Mouse (Mus musculus) midbrain, embryonic 15.5 days (tissue): Measurements from ENCODE around the gene Colq. TPM values are rescaled to one million over a fixed set of nuclear protein-coding genes. Genes with fewer than 3 reads are reported as not detected.

Source experiments
- ATAC-seq: fragments of 200-750 bp; cut with Nextera tagmentation; replicated peaks from 2 replicates; pipeline ENCODE4 v1.8.0; 2017; ENCODE audit warnings: moderate TSS enrichment
- H3K27ac ChIP-seq: fragments of 300-500 bp; sonication (generic); 2 replicates; pipeline ENCODE4 v1.5.1; 2015; ENCODE audit warnings: mild to moderate bottlenecking, inconsistent platforms
- H3K27me3 ChIP-seq: fragments of 300-500 bp; sonication (generic); replicated peaks from 2 replicates; pipeline ENCODE4 v1.6.1; 2015; ENCODE audit warnings: inconsistent platforms
- H3K36me3 ChIP-seq: fragments of 300-500 bp; sonication (generic); replicated peaks from 2 replicates; pipeline ENCODE4 v1.6.1; 2015; ENCODE audit warnings: inconsistent platforms
- H3K4me1 ChIP-seq: fragments of 300-500 bp; sonication (generic); 2 replicates; pipeline ENCODE4 v1.6.1; 2015; ENCODE audit warnings: inconsistent platforms
- H3K4me2 ChIP-seq: fragments of 300-500 bp; sonication (generic); 2 replicates; pipeline ENCODE4 v1.6.1; 2015; ENCODE audit warnings: inconsistent platforms, mild to moderate bottlenecking, moderate library complexity
- H3K4me3 ChIP-seq: fragments of 300-500 bp; sonication (generic); 2 replicates; pipeline ENCODE4 v1.5.1; 2015; ENCODE audit warnings: mild to moderate bottlenecking, inconsistent platforms
- H3K9ac ChIP-seq: fragments of 300-500 bp; sonication (generic); 2 replicates; pipeline ENCODE4 v1.6.1; 2015; ENCODE audit warnings: mild to moderate bottlenecking, inconsistent platforms
- H3K9me3 ChIP-seq: fragments of 300-500 bp; sonication (generic); 2 replicates; pipeline ENCODE4 v1.6.1; 2016; ENCODE audit warnings: inconsistent platforms
- WGBS: fragments of 180-500 bp; shearing (Covaris S2); methylation state at CpG from one replicate; pipeline ENCODE4 v1.1.7; 2015; ENCODE audit warnings: mixed read lengths; 5-methylcytosine and 5-hydroxymethylcytosine counted together
- polyA plus RNA-seq: library from polyadenylated mRNA; unstranded; fragments of >200 nt; fragmentation: Nextera tagmentation; extraction: Ambion mirVana; gene quantifications from 2 replicates; pipeline ENCODE4 v1.2.1, GENCODE M21; 2015

The Colq gene
- polyA plus RNA-seq, 1 experiment from 2014 or later, result not detected

DNA sequence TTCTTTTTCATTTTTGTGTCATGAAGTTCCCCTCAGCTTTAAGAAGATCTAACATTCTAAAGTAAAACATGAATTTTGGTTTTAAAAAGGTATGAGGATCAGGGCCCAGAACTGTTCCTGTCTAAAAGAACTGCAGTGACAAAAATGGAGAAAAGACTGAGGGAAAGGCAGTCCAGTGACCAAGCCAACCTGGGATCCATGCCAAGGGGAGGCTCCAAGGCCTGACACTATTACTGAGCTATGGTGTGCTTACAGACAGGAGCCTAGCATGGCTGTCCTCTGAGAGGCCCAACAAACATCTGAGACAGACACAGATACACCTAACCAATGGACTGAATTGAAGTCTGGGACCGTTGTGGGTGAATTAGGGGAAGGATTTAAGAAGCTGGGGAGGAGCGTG lies 81.2 kb downstream of the Colq start:
- peaks cover 42% of the 10 kb centered on the region for H3K36me3 ChIP-seq
- no peaks in the 10 kb centered on the region; the same call in 1 of the 2 replicates for H3K9me3 ChIP-seq
- no peak for ATAC-seq
- H3K4me3 ChIP-seq, result no peak overlapping the region
- H3K27ac ChIP-seq, result no peak overlapping the region
- no peak overlapping the region for H3K9ac ChIP-seq
- H3K27me3 ChIP-seq, result no peaks in the 10 kb centered on the region
- 98% methylated on average over 2 of the region's 2 CpGs for WGBS
- no peaks in the 10 kb centered on the region for H3K4me1 ChIP-seq
- no peak overlapping the region for H3K4me2 ChIP-seq

DNA sequence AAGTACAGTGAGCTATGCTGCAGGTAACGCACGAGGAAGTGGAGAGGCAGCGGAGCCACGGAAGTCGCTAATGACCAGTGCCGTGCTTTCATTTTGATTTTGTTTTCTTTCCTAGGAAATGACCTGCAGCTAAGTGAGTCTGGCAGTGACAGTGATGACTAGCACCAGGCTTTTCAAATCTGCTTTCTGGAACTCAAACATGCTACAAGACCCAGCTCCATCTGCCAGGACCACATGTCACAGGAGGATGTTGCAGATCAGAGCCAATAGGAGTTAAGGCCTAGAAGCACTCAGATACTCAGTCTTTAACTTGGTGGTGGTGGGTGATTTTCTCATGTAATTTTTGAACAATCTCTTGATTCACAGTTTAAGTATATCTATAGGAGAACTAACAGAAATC lies 84.7 kb downstream of the Colq start:
- Histone ChIP-seq H3K27ac (no peak overlapping the region), H3K36me3 (peaks cover 68% of the 10 kb centered on the region), H3K4me2 (no peak overlapping the region), H3K9me3 (no peaks in the 10 kb centered on the region), H3K9ac (no peak overlapping the region), H3K4me3 (no peak overlapping the region), H3K27me3 (no peaks in the 10 kb centered on the region), H3K4me1 (no peaks in the 10 kb centered on the region)
- WGBS, result 96% methylated on average over 6 of the region's 6 CpGs
- no peak for ATAC-seq

DNA sequence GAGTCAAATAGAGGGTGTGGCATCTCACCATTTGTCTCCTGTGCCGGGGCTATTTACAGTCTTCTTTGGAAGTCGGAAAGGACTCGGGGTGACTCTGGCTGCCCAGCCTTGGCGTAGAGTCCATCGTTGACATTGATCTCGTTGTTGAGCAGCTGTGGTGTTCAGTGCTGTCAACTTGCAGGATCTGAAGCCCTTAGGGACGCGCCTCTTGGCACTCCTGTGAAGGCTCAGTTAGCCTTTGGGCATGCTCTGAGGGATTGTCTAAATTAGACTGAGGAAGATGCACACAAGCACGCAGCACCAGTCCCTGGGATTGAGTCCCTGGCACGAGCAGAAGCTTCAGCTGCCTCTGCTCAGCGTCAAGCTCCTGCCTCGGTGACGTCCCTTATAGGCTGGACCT lies 87.7 kb downstream of the Colq start:
- Histone ChIP-seq H3K4me3 (no peak overlapping the region), H3K36me3 (peaks cover 71% of the 10 kb centered on the region), H3K4me1 (no peaks in the 10 kb centered on the region), H3K27ac (no peak overlapping the region), H3K9ac (no peak overlapping the region), H3K9me3 (no peaks in the 10 kb centered on the region), H3K27me3 (no peaks in the 10 kb centered on the region), H3K4me2 (no peak overlapping the region)
- WGBS, result 95% methylated on average over 13 of the region's 13 CpGs
- ATAC-seq, result no peak

DNA sequence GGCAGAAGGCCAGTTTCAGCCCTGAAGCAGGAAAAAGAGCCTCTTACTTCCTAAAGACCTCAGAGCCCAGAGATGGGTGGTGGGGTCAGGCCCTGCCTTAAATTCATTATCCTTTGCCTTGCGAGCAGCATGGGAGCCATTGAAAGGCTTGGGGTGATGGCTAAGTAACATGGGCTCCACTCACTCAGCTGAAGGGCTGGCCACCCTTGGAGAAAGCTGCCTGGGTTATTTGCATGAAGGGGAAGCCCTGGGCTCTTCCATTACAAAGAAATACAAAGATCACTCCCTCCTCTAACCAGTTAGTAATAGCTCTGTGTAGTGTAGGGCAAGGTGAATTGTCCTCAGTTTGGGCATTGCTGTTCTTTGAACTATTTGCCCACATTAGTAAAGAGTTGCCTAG lies 91.6 kb downstream of the Colq start:
- Histone ChIP-seq H3K4me1 (peaks cover 21% of the 10 kb centered on the region), H3K36me3 (peaks cover 43% of the 10 kb centered on the region), H3K4me3 (no peak overlapping the region), H3K4me2 (no peak overlapping the region), H3K27ac (no peak overlapping the region), H3K27me3 (no peaks in the 10 kb centered on the region), H3K9ac (no peak overlapping the region), H3K9me3 (no peaks in the 10 kb centered on the region)
- ATAC-seq, result no peak
- 88% methylated on average over 1 of the region's 1 CpGs for WGBS

DNA sequence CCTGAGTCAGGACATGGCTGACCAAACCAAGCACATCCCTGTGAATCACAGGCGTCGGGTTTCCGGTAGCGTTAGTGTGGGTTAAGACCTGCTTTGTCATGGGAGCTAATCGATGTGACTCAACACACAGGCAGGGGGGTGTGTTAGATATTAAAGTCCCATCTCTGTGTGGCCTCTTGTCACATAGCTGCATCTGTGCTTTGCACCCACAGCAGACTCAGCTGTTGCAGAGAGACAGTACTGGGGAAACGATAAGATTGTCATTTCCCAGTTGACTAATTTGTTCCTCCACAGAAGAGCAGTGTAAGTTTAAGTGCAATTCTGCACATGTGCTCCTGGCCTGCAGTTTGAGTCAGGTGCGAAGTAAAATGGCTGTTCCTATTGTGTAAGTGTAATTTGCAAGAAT lies 94.9 kb downstream of the Colq start:
- Histone ChIP-seq H3K36me3 (peaks cover 21% of the 10 kb centered on the region), H3K9ac (peak overlapping the region; percentile 96; the same call in 1 of the 2 replicates), H3K4me1 (peaks cover 41% of the 10 kb centered on the region), H3K9me3 (no peaks in the 10 kb centered on the region), H3K27me3 (no peaks in the 10 kb centered on the region), H3K27ac (no peak overlapping the region), H3K4me3 (peak overlapping the region; percentile 97), H3K4me2 (peak overlapping the region; percentile 80)
- WGBS, result 53% methylated on average over 7 of the region's 7 CpGs
- ATAC-seq, result no peak

DNA sequence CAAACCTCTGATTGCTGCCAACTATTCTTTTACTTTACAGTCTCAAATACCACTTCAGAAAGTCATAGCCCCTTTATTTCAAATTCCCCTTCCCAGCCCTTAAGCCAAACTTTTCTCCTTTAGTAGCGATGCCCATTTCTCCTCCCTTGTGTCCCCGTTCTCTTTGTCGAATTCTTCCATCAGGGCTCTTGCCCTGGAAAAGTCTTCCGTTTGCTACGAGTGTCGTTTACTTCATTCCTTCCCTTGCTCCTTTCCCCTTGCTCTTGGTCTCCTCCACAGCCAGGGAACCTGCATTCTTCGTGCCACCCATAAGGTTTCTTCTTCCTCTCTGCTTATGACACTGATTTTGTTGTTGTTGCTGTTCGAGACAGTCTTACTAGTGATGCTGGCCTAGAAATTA lies 95.6 kb downstream of the Colq start:
- peak overlapping the region; percentile 89 for H3K27ac ChIP-seq
- ATAC-seq, result no peak
- H3K27me3 ChIP-seq, result no peaks in the 10 kb centered on the region
- H3K4me2 ChIP-seq, result peak overlapping the region; percentile 80
- H3K36me3 ChIP-seq, result peaks cover 15% of the 10 kb centered on the region
- H3K9me3 ChIP-seq, result no peaks in the 10 kb centered on the region
- WGBS, result 4% methylated on average over 8 of the region's 8 CpGs
- H3K9ac ChIP-seq, result peak overlapping the region; percentile 96
- H3K4me1 ChIP-seq, result peaks cover 41% of the 10 kb centered on the region
- H3K4me3 ChIP-seq, result peak overlapping the region; percentile 97

DNA sequence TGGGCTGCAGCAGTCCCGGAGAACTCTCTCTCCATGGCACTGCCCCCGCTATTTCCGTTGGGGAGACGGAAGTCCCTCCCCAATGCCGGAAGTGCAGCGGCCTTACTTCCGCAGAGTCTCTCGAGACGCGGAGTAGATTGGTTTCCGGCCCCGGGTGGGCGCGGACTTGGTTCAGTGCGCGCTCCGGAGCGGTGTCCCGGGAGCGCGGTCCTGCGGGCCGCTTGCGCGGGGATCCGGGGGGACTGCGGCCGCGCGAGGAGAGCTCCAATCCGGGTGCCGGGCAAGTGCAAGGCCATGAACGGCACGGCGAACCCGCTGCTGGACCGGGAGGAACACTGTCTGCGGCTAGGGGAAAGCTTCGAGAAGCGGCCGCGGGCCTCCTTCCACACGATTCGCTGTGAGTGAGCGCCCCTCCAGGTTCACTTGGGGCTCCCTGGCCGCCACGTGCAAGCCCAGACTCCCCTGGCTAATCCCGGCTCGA lies 96.1 kb downstream of the Colq start, which contains the start of gene Mettl6:
TSS of gene Mettl6 (minus strand) at position 66 of the 481 bp plus-strand sequence.
- Histone ChIP-seq H3K4me2 (peak within 1 kb of the TSS; percentile 80), H3K4me3 (peak within 1 kb of the TSS; percentile 97), H3K27ac (peak within 1 kb of the TSS; percentile 89), H3K36me3 (peaks cover 14% of the 10 kb centered on the region), H3K9me3 (no peaks in the 10 kb centered on the region), H3K9ac (peak within 1 kb of the TSS; percentile 96), H3K27me3 (no peaks in the 10 kb centered on the region), H3K4me1 (peaks cover 41% of the 10 kb centered on the region)
- under 1% methylated on average over 49 of the region's 49 CpGs for WGBS
- peak; percentile 98 for ATAC-seq

DNA sequence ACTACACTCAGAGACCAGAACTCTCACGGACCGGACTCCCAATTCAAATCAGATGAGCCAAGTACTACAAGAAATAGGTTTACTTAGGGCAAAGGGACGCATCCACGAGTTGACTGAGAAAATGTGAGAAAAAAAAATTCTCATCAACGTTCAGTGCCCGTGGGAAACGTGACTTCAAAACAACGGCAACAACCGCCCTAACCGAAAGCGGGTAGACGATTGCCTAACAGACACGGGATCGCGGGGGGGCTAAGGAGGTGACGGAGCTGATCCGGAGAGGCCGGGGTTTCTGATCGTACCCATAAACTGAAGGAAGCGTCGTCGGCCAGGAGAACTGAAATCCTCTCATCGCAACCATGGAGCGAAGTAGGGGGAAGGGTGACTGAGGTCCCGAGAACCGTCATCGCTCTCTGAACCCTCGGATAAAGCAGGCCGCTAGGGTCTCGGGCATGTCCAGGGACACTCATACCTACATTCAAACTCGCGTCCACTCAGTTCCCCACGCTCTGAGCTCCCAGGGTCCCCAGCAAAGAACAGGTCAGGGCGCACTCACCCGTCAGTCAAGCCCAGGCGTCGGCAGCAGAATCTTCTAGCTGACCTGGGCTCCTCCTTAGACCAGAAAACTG lies 96.7 kb downstream of the Colq start, which contains the start of gene Eaf1:
TSS of gene Eaf1 (plus strand) at position 51 of the 626 bp plus-strand sequence.
- no peaks in the 10 kb centered on the region for H3K9me3 ChIP-seq
- ATAC-seq, result no peak; the same call in 1 of the 2 replicates
- H3K4me3 ChIP-seq, result peak within 1 kb of the TSS; percentile 97
- peaks cover 41% of the 10 kb centered on the region for H3K4me1 ChIP-seq
- 2% methylated on average over 37 of the region's 37 CpGs for WGBS
- H3K4me2 ChIP-seq, result peak within 1 kb of the TSS; percentile 80
- H3K36me3 ChIP-seq, result peaks cover 11% of the 10 kb centered on the region; the same call in 1 of the 2 replicates
- H3K27me3 ChIP-seq, result no peaks in the 10 kb centered on the region
- H3K9ac ChIP-seq, result peak within 1 kb of the TSS; percentile 96
- H3K27ac ChIP-seq, result peak within 1 kb of the TSS; percentile 89

DNA sequence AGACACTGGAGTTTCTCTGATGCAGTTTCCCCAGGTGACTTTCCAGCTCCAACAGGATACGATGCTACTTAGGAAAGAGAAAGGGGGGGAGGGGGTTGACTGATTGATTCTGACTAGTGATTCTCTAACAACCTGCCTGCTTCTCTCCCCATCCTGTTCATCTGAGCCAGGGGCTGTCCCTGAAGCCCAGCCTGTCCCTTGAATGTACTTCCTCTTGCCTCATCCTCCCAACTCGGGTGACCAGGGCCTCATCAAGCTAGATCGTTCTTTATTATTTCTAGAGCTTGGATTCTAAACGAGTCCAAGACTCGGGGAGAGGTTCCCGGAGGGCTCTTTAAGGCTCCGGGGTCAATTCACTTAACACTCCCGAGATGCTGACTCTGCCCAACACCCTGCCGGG lies 97.2 kb downstream of the Colq start:
- Histone ChIP-seq H3K9me3 (no peaks in the 10 kb centered on the region), H3K27ac (no peak overlapping the region), H3K27me3 (no peaks in the 10 kb centered on the region), H3K4me3 (peak overlapping the region; percentile 97), H3K4me2 (peak overlapping the region; percentile 80), H3K36me3 (peaks cover 10% of the 10 kb centered on the region; the same call in 1 of the 2 replicates), H3K9ac (peak overlapping the region; percentile 96), H3K4me1 (peaks cover 41% of the 10 kb centered on the region)
- 56% methylated on average over 9 of the region's 9 CpGs for WGBS
- ATAC-seq, result no peak

DNA sequence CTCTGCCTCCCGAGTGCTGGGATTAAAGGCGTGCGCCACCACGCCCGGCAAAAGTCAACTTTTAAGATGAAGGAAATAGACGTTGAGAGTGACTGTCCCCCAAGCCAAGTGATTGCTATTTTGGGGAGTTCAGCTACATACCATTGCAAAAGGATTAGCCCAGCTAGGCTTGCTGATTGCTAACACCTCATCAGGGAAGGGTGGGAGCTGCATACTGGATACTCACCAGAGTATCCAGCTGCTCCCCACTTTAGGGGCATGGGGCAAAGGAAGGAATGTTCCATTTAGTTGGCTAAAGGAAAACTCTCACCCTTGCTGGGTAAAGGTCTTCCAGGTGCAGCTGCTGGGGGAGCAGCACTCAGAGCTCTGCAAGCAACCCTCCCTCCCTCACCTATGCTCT lies 103.1 kb downstream of the Colq start:
- peaks cover 50% of the 10 kb centered on the region for H3K36me3 ChIP-seq
- WGBS, result 96% methylated on average over 6 of the region's 6 CpGs

DNA sequence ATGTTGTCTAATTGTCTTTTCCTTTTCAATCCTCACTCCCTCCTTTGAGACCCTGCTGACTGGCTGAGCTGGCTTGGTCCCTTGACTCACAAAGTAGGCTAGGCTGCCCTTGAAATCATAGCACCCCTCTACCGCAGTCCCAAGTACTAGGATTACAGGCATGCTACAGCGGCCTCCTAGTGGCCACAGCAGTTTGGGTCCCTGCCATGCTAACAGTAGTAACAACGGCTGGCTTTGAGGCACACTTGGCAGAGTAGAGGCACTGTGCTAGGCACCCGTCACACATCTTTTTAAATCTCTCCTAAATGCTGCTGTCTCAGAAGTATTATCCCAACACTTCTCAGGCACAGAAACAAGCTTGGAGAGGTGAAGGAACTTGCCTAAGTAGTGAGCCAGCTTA lies 104.7 kb downstream of the Colq start:
- Histone ChIP-seq H3K4me2 (no peak overlapping the region), H3K9me3 (no peaks in the 10 kb centered on the region), H3K27ac (no peak overlapping the region), H3K9ac (no peak overlapping the region), H3K4me1 (no peaks in the 10 kb centered on the region), H3K36me3 (peaks cover 63% of the 10 kb centered on the region), H3K27me3 (no peaks in the 10 kb centered on the region), H3K4me3 (no peak overlapping the region)
- no peak for ATAC-seq
- WGBS, result 88% methylated on average over 4 of the region's 4 CpGs

More for the DNA sequence above, 103.1 kb downstream of the Colq start:
- Histone ChIP-seq H3K4me1 (peaks cover 7% of the 10 kb centered on the region), H3K4me2 (no peak overlapping the region), H3K27me3 (no peaks in the 10 kb centered on the region), H3K27ac (no peak overlapping the region), H3K9ac (no peak overlapping the region), H3K9me3 (no peaks in the 10 kb centered on the region), H3K4me3 (no peak overlapping the region)
- no peak for ATAC-seq

DNA sequence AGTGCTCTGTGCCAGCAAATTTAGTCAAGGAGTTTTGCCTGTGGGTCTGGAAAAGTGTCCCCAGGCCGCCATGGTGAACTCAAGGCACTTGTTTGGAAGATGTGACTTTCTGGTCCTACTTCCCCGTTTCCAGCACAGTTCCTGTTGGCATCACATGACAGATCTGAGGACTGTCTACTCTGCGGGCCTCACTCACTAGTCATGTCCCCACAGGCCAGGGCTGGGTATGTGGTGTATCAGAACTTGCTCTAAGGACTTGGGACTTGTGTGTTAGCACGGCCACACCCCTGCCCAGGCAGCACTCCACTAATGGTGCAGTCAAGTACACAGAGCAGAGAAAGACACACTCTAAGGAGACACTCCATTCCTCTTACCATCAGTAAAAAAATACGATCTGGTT lies 108.7 kb downstream of the Colq start:
- no peaks in the 10 kb centered on the region for H3K4me1 ChIP-seq
- WGBS, result 92% methylated on average over 5 of the region's 5 CpGs
- no peak overlapping the region for H3K27ac ChIP-seq
- H3K4me3 ChIP-seq, result no peak overlapping the region
- H3K9me3 ChIP-seq, result no peaks in the 10 kb centered on the region
- H3K36me3 ChIP-seq, result peaks cover 76% of the 10 kb centered on the region
- H3K27me3 ChIP-seq, result no peaks in the 10 kb centered on the region
- H3K9ac ChIP-seq, result no peak overlapping the region
- no peak for ATAC-seq
- H3K4me2 ChIP-seq, result no peak overlapping the region

DNA sequence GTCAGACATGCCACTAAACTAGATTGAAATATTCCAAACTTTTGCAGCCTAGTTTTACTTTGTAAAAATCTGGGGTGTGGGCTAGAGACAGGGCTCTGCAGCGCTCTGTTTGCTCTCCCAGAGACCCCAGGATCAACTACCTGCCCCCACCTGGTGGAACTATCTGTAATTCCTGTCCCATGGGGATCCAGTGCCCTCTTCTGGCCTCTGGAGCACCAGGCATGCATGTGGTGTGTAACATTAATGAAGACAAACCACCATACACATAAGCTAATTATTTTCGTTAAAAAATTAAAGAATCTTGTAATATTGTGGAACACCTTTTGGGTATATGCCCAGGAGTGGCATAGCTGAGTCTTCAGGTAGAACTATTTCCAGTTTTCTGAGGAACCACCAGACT lies 117.8 kb downstream of the Colq start:
- 77% methylated on average over 2 of the region's 2 CpGs for WGBS
- Histone ChIP-seq H3K27ac (no peak overlapping the region), H3K9me3 (no peaks in the 10 kb centered on the region), H3K36me3 (no peaks in the 10 kb centered on the region), H3K4me3 (no peak overlapping the region), H3K4me2 (no peak overlapping the region), H3K9ac (no peak overlapping the region), H3K4me1 (no peaks in the 10 kb centered on the region), H3K27me3 (no peaks in the 10 kb centered on the region)
- no peak for ATAC-seq
